Mouse (Mus musculus): ENCODE data around the gene Szrd1.

- TF ChIP-seq CTCF (conservative IDR thresholded peaks at IDR 0.05; ENCODE audit: low read length): no peak
- no peak for TF ChIP-seq POU5F1 (IDR thresholded peaks at IDR 0.05; ENCODE audit: borderline replicate concordance, low read length)
Observed at GRCm38 (mm10) chr4:141088714-141089113, 50.9 kb downstream of the Szrd1 start.

Data from E14TG2a.4 (cell line).